Mouse (Mus musculus) CH12.LX (cell line): ENCODE measurements around the gene Galk2. TPM values are rescaled to one million over a fixed set of nuclear protein-coding genes. Genes with fewer than 3 reads are reported as not detected.

ENCODE experiments used
- DNase-seq: peaks from one replicate; pipeline ENCODE4 v3.0.0-alpha.2; 2013; ENCODE audit errors: extremely low read depth
- H3K27ac ChIP-seq: 2 replicates; pipeline ENCODE4 v1.5.1; 2012; ENCODE audit warnings: low read depth, mild to moderate bottlenecking, control low read depth, moderate library complexity; ENCODE audit not compliant: insufficient read depth
- H3K27me3 ChIP-seq: replicated peaks from 2 replicates; pipeline ENCODE3; 2012; ENCODE audit warnings: inconsistent platforms
- H3K36me3 ChIP-seq, 2 experiments: replicated peaks in 1 of 2; 2 replicates each; pipeline versions ENCODE3 to v1.6.1; 2012; ENCODE audit warnings: inconsistent platforms in 1 of 2, low read length in 1 of 2, mild to moderate bottlenecking in 1 of 2, mixed read lengths in 1 of 2, moderate library complexity in 1 of 2; ENCODE audit not compliant: control insufficient read depth in 1 of 2, insufficient read depth in 1 of 2
- H3K4me1 ChIP-seq, 2 experiments: 2 replicates each; pipeline ENCODE4 v1.6.1; 2012; ENCODE audit warnings: inconsistent platforms in 1 of 2, moderate library complexity in 1 of 2; ENCODE audit not compliant: insufficient read depth in 2 of 2, control insufficient read depth in 1 of 2
- H3K4me2 ChIP-seq: 2 replicates; pipeline ENCODE4 v1.6.1; 2012; ENCODE audit warnings: low read depth, mild to moderate bottlenecking, control low read depth; ENCODE audit not compliant: poor library complexity, insufficient read depth, severe bottlenecking
- H3K4me3 ChIP-seq, 3 experiments: fragments of 150-350 bp in 1 of 3; sonication (generic) in 1 of 3; replicated peaks in 1 of 3; 2 replicates each; pipeline versions ENCODE3 to v1.5.1; 2011 to 2012; ENCODE audit warnings: low read depth in 2 of 3, low read length in 2 of 3, mild to moderate bottlenecking in 2 of 3, moderate library complexity in 2 of 3, control low read depth in 1 of 3, improper control_type of control experiment in 1 of 3, inconsistent platforms in 1 of 3, mixed read lengths in 1 of 3; ENCODE audit not compliant: poor library complexity in 1 of 3
- H3K79me2 ChIP-seq: replicated peaks from 2 replicates; pipeline ENCODE4 v1.6.1; 2012; ENCODE audit warnings: mild to moderate bottlenecking, moderate library complexity; ENCODE audit not compliant: control insufficient read depth, poor library complexity, insufficient read depth, severe bottlenecking; ENCODE audit errors: extremely low read depth
- H3K9ac ChIP-seq: 2 replicates; pipeline ENCODE4 v1.6.1; 2012; ENCODE audit warnings: low read depth, mild to moderate bottlenecking, control low read depth, moderate library complexity; ENCODE audit not compliant: insufficient read depth
- H3K9me3 ChIP-seq: replicated peaks from 2 replicates; pipeline ENCODE3; 2012; ENCODE audit warnings: low read length, inconsistent platforms, mixed read lengths
- BHLHE40 ChIP-seq: IDR thresholded peaks from 2 replicates; pipeline ENCODE4 v1.6.1; 2011; ENCODE audit warnings: mild to moderate bottlenecking, low read depth, low read length, improper control_type of control experiment
- CTCF ChIP-seq, 2 experiments: IDR thresholded peaks in 1 of 2; conservative IDR thresholded peaks in 1 of 2; 2 replicates each; pipeline ENCODE4 v1.5.1; 2011 to 2012; ENCODE audit warnings: low read depth in 2 of 2, low read length in 2 of 2, improper control_type of control experiment in 1 of 2, inconsistent platforms in 1 of 2, mild to moderate bottlenecking in 1 of 2, moderate library complexity in 1 of 2
- ELF1 ChIP-seq: IDR thresholded peaks from 2 replicates; pipeline ENCODE4 v1.6.1; 2014; ENCODE audit warnings: low read depth, mild to moderate bottlenecking, inconsistent platforms, low read length, improper control_type of control experiment
- EP300 ChIP-seq: IDR thresholded peaks from 2 replicates; pipeline ENCODE4 v1.6.1; 2011; ENCODE audit warnings: low read length, improper control_type of control experiment
- ETS1 ChIP-seq: conservative IDR thresholded peaks from 2 replicates; pipeline ENCODE4 v1.6.1; 2012; ENCODE audit warnings: low read depth, mild to moderate bottlenecking, inconsistent platforms, low read length, improper control_type of control experiment, moderate library complexity
- GABPA ChIP-seq: IDR thresholded peaks from 2 replicates; pipeline ENCODE4 v1.6.1; 2012; ENCODE audit warnings: low read depth, low read length, improper control_type of control experiment, inconsistent platforms; ENCODE audit not compliant: insufficient replicate concordance
- HCFC1 ChIP-seq: IDR thresholded peaks from 2 replicates; pipeline ENCODE4 v1.6.1; 2012; ENCODE audit warnings: low read depth, mild to moderate bottlenecking, inconsistent platforms, low read length, improper control_type of control experiment
- IRF4 ChIP-seq: IDR thresholded peaks from 2 replicates; pipeline ENCODE4 v1.6.1; 2014; ENCODE audit warnings: low read depth, mild to moderate bottlenecking, inconsistent platforms, low read length, improper control_type of control experiment
- JUND ChIP-seq: conservative IDR thresholded peaks from 2 replicates; pipeline ENCODE4 v1.6.1; 2011; ENCODE audit warnings: low read depth, low read length, improper control_type of control experiment
- KAT2A ChIP-seq: IDR thresholded peaks from 2 replicates; pipeline ENCODE4 v1.6.1; 2012; ENCODE audit warnings: low read length, improper control_type of control experiment, inconsistent platforms; ENCODE audit not compliant: insufficient replicate concordance
- MAFK ChIP-seq: IDR thresholded peaks from 2 replicates; pipeline ENCODE4 v1.6.1; 2011; ENCODE audit warnings: low read length, improper control_type of control experiment; ENCODE audit not compliant: insufficient replicate concordance
- MAX ChIP-seq: IDR thresholded peaks from 2 replicates; pipeline ENCODE4 v1.6.1; 2011; ENCODE audit warnings: low read length, improper control_type of control experiment
- MAZ ChIP-seq: IDR thresholded peaks from 2 replicates; pipeline ENCODE4 v1.6.1; 2012; ENCODE audit warnings: low read depth, mild to moderate bottlenecking, inconsistent platforms, low read length, improper control_type of control experiment, moderate library complexity
- MEF2A ChIP-seq: IDR thresholded peaks from 2 replicates; pipeline ENCODE4 v1.6.1; 2014; ENCODE audit warnings: low read depth, mild to moderate bottlenecking, inconsistent platforms, low read length, improper control_type of control experiment, borderline replicate concordance
- MXI1 ChIP-seq: IDR thresholded peaks from 2 replicates; pipeline ENCODE4 v1.6.1; 2011; ENCODE audit warnings: mild to moderate bottlenecking, low read depth, low read length, improper control_type of control experiment
- MYC ChIP-seq: IDR thresholded peaks from 2 replicates; pipeline ENCODE4 v1.6.1; 2011; ENCODE audit warnings: low read depth, mild to moderate bottlenecking, improper control_type of control experiment, low read length
- POLR2AphosphoS2 ChIP-seq: IDR thresholded peaks from 2 replicates; pipeline ENCODE4 v1.6.1; 2011; ENCODE audit warnings: low read depth, low read length, improper control_type of control experiment
- RAD21 ChIP-seq: IDR thresholded peaks from 2 replicates; pipeline ENCODE4 v1.6.1; 2011; ENCODE audit warnings: low read depth, mild to moderate bottlenecking, low read length, improper control_type of control experiment, moderate library complexity
- SIN3A ChIP-seq: IDR thresholded peaks from 2 replicates; pipeline ENCODE4 v1.6.1; 2012; ENCODE audit warnings: low read length, improper control_type of control experiment, inconsistent platforms
- TCF12 ChIP-seq: IDR thresholded peaks from 2 replicates; pipeline ENCODE4 v1.6.1; 2014; ENCODE audit warnings: low read depth, mild to moderate bottlenecking, inconsistent platforms, low read length, improper control_type of control experiment
- UBTF ChIP-seq: IDR thresholded peaks from 2 replicates; pipeline ENCODE4 v1.6.1; 2012; ENCODE audit warnings: low read depth, mild to moderate bottlenecking, inconsistent platforms, low read length, improper control_type of control experiment, moderate library complexity
- USF1 ChIP-seq: IDR thresholded peaks from 2 replicates; pipeline ENCODE4 v1.6.1; 2014; ENCODE audit warnings: low read depth, mild to moderate bottlenecking, inconsistent platforms, low read length, improper control_type of control experiment
- ZC3H11A ChIP-seq: IDR thresholded peaks from 2 replicates; pipeline ENCODE4 v1.6.1; 2012; ENCODE audit warnings: low read depth, mild to moderate bottlenecking, inconsistent platforms, low read length, improper control_type of control experiment
- ZMIZ1 ChIP-seq: IDR thresholded peaks from 2 replicates; pipeline ENCODE4 v1.6.1; 2012; ENCODE audit warnings: low read depth, mild to moderate bottlenecking, inconsistent platforms, low read length, improper control_type of control experiment
- ZNF384 ChIP-seq: IDR thresholded peaks from 2 replicates; pipeline ENCODE4 v1.6.1; 2012; ENCODE audit warnings: low read depth, low read length, improper control_type of control experiment, inconsistent platforms
- dilution Hi-C: fragments of 300-500 bp; cut with MboI; formaldehyde crosslinking; loops from 2 replicates; pipeline ENCODE4 v1.14.3; 2020; ENCODE audit warnings: low sequenced_read_pairs; ENCODE audit not compliant: extremely low pct_unique_long_range_greater_than_20kb, extremely low pct_ligation_motif_present
- in situ Hi-C: fragments of 300-500 bp; cut with MboI; formaldehyde crosslinking; loops from 3 replicates; pipeline ENCODE4 v1.14.3; 2019; ENCODE audit warnings: low sequenced_read_pairs, low pct_ligation_motif_present, low pct_unique_long_range_greater_than_20kb, mixed read lengths
- polyA plus RNA-seq: library from polyadenylated mRNA; unstranded; fragments of >175 nt; gene quantifications from 2 replicates; pipeline ENCODE4 v1.2.1, GENCODE M21; 2012; ENCODE audit warnings: low read depth; ENCODE audit not compliant: insufficient read length
- total RNA-seq, 2 experiments: library from RNA; depleted of rRNA; stranded (reverse); fragments of 300-350 nt in 1 of 2; fragments of >200 nt in 1 of 2; gene quantifications; 2 replicates each; pipeline ENCODE4 v1.2.3; 2012 to 2014

Gene Galk2
- total and polyA plus RNA-seq, 3 experiments: 36.7 to 59.9 (median 41.8) TPM

GRCm38 (mm10) chr2:125838708-125839284 is 20.1 kb upstream of the Galk2 start:
- Histone ChIP-seq H3K27ac (no peak overlapping the region), H3K79me2 (0 out of 2 replicates have a peak, but pooled peaks cover 7% of the 10 kb centered on the region), H3K36me3 (peaks cover 43 to 81% of the 10 kb centered on the region in 2 experiments), H3K9me3 (no peaks in the 10 kb centered on the region), H3K4me2 (no peak overlapping the region), H3K9ac (no peak overlapping the region), H3K4me3 (no peak overlapping the region), H3K27me3 (no peaks in the 10 kb centered on the region), H3K4me1 (no peaks in the 10 kb centered on the region)
- TF ChIP-seq UBTF: no peak
- no peak for TF ChIP-seq POLR2AphosphoS2
- no peak for TF ChIP-seq RAD21
- TF ChIP-seq ELF1: no peak
- no peak for TF ChIP-seq BHLHE40
- no peak for TF ChIP-seq MXI1
- TF ChIP-seq MAX: no peak
- no peak for TF ChIP-seq IRF4
- no peak for TF ChIP-seq GABPA
- no peak for TF ChIP-seq TCF12
- TF ChIP-seq EP300: no peak
- TF ChIP-seq MAZ: no peak
- TF ChIP-seq USF1: no peak
- TF ChIP-seq HCFC1: no peak
- no peak for TF ChIP-seq ZC3H11A
- TF ChIP-seq ETS1: no peak
- dilution Hi-C loops: no loop called here
- DNase-seq: no peak
- in situ Hi-C loops: no loop called here

- no peak overlapping the region for H3K27ac ChIP-seq
- dilution Hi-C loops: no loop called here
Measured at GRCm38 (mm10) chr2:125851237-125851636, 7.7 kb upstream of the Galk2 start.

More at GRCm38 (mm10) chr2:125851237-125851636, 7.7 kb upstream of the Galk2 start:
- Histone ChIP-seq H3K27me3 (no peaks in the 10 kb centered on the region), H3K36me3 (peaks cover 19 to 50% of the 10 kb centered on the region in 2 experiments), H3K9ac (no peak overlapping the region)
- no peak for DNase-seq
- TF ChIP-seq SIN3A: no peak
- no peak for TF ChIP-seq MEF2A
- no peak for TF ChIP-seq MAFK
- no peak for TF ChIP-seq UBTF
- no peak for TF ChIP-seq EP300
- no peak for TF ChIP-seq MYC
- no peak for TF ChIP-seq IRF4
- no peak for TF ChIP-seq ZNF384
- no peak for TF ChIP-seq HCFC1
- no peak for TF ChIP-seq KAT2A
- TF ChIP-seq ELF1: no peak
- no peak for TF ChIP-seq JUND
- TF ChIP-seq GABPA: no peak
- no peak for TF ChIP-seq ZMIZ1
- no peak for TF ChIP-seq CTCF (conservative IDR thresholded peaks at IDR 0.05 in 1 of 2, IDR thresholded peaks at IDR 0.05 in 1 of 2; ENCODE audit: low read depth in 2 of 2, low read length in 2 of 2)
- TF ChIP-seq USF1: no peak
- TF ChIP-seq, all 38 proteins: peak for 0
- Histone ChIP-seq H3K4me2 (no peak overlapping the region), H3K9me3 (no peaks in the 10 kb centered on the region), H3K4me1 (peaks cover 0 to 14% of the 10 kb centered on the region in 2 experiments; a peak in 2 of 4 replicates), H3K4me3 (no peak overlapping the region), H3K79me2 (peaks cover 63% of the 10 kb centered on the region)
- in situ Hi-C loops: no loop called here
